Mouse (Mus musculus): Measurements from ENCODE around the gene Lhfp.

DNA sequence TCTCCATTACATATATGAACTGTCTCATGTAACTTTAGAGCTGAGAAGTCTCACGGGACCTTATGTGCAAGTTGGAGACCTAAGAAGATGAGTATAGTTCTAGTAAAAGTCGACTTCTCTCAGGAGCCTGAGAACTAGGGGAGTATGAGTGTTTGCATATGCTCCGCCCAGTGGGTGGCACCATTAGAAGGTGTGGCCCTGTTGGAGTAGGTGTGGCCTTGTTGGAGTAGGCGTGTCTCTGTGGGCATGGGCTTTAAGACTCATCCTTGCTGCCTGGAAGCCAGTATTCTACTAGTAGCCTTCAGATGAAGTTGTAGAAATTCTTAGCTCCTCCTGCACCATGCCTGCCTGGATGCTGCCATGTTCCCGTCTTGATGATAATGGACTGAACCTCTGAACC, 105.7 kb downstream of the Lhfp start:
- no peak for TF ChIP-seq CTCF (IDR thresholded peaks at IDR 0.05; ENCODE audit: low read depth)
- no peak for TF ChIP-seq EP300 (IDR thresholded peaks at IDR 0.05; ENCODE audit: low read depth)
